Mouse (Mus musculus) kidney, postnatal 0 days (tissue): ENCODE measurements around the gene Lpin3. TPM values are rescaled to one million over a fixed set of nuclear protein-coding genes. Genes with fewer than 3 reads are reported as not detected.

Experiments used
- ATAC-seq: fragments of 200-750 bp; cut with Nextera tagmentation; replicated peaks from 2 replicates; pipeline ENCODE4 v1.8.0; 2017; ENCODE audit warnings: low read depth, moderate number of reproducible peaks, moderate TSS enrichment, moderate library complexity; ENCODE audit not compliant: low FRiP score
- DNase-seq: peaks from one replicate; pipeline ENCODE4 v3.0.0-alpha.2; 2016; ENCODE audit warnings: low spot score
- H3K27ac ChIP-seq: fragments of 300-500 bp; sonication (generic); 2 replicates; pipeline ENCODE4 v1.5.1; 2014; ENCODE audit warnings: mild to moderate bottlenecking
- H3K27me3 ChIP-seq: fragments of 300-500 bp; sonication (generic); 2 replicates; pipeline ENCODE4 v1.6.1; 2014; ENCODE audit warnings: low read length, mixed read lengths; ENCODE audit not compliant: insufficient read depth
- H3K36me3 ChIP-seq: fragments of 300-500 bp; sonication (generic); 2 replicates; pipeline ENCODE4 v1.6.1; 2014; ENCODE audit warnings: low read length, mixed read lengths; ENCODE audit not compliant: insufficient read depth
- H3K4me1 ChIP-seq: fragments of 300-500 bp; sonication (generic); replicated peaks from 2 replicates; pipeline ENCODE4 v1.6.1; 2014; ENCODE audit warnings: antibody characterized with exemption, low read length, mixed read lengths; ENCODE audit not compliant: insufficient read depth
- H3K4me2 ChIP-seq: fragments of 300-500 bp; sonication (generic); 2 replicates; pipeline ENCODE4 v1.6.1; 2014; ENCODE audit warnings: mild to moderate bottlenecking, low read length, moderate library complexity, mixed read lengths
- H3K4me3 ChIP-seq: fragments of 300-500 bp; sonication (generic); replicated peaks from 2 replicates; pipeline ENCODE4 v1.5.1; 2014; ENCODE audit warnings: low read depth, low read length
- H3K9ac ChIP-seq: fragments of 300-500 bp; sonication (generic); 2 replicates; pipeline ENCODE4 v1.6.1; 2014; ENCODE audit warnings: low read depth, low read length
- H3K9me3 ChIP-seq: fragments of 300-500 bp; sonication (generic); replicated peaks from 2 replicates; pipeline ENCODE4 v1.6.1; 2016; ENCODE audit warnings: low read length, inconsistent platforms, mixed read lengths
- CTCF ChIP-seq: IDR thresholded peaks from 2 replicates; pipeline ENCODE4 v1.5.1; 2016; ENCODE audit warnings: antibody characterized with exemption, low read depth, mild to moderate bottlenecking, moderate library complexity
- WGBS: fragments of 180-500 bp; shearing (Covaris S2); extraction: QIAGEN DNeasy Blood & Tissue Kit; methylation state at CpG from one replicate; pipeline ENCODE4 v1.1.7; 2014; 5-methylcytosine and 5-hydroxymethylcytosine counted together
- polyA plus RNA-seq: library from polyadenylated mRNA; unstranded; fragments of >200 nt; fragmentation: Nextera tagmentation; extraction: Ambion mirVana; gene quantifications from 2 replicates; pipeline ENCODE4 v1.2.1, GENCODE M21; 2015

Gene Lpin3
- polyA plus RNA-seq, 1 experiment from 2014 or later = 4.1 TPM

DNA sequence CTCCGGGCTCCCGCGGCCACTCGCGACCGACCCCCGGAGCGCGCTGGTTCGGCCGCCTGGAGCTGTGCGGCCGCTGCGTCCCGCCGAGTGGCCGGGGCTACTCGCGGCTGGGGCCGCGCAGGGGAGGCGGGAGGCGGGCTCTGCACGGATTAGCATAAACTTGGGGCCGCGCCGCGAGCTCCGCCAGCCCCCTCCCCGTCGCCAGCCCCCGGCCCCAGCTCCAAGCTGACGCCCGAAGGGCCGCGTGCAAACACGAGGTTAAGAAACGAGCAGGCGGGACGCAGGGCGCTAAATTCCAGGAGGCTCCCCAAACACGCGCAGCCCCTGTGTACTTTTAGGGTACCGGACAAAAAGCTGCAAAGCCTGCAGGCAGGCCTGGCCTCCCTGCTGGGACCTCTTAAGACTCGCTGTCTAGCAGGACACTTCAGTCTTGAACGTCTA lies 31.8 kb downstream of the Lpin3 start, which contains the start of gene Emilin3:
TSS of gene Emilin3 (minus strand) at position 98 of the 441 bp plus-strand sequence.
- no peak; the same call in 1 of the 2 replicates for ATAC-seq
- Histone ChIP-seq H3K4me3 (peak within 1 kb of the TSS; percentile 52), H3K36me3 (no peaks in the 10 kb centered on the region), H3K9ac (peak within 1 kb of the TSS; percentile 40), H3K27me3 (0 out of 2 replicates have a peak, but pooled peaks cover 18% of the 10 kb centered on the region), H3K4me2 (peak within 1 kb of the TSS; percentile 88), H3K27ac (no peak within 1 kb of the TSS), H3K4me1 (peaks cover 11% of the 10 kb centered on the region), H3K9me3 (no peaks in the 10 kb centered on the region)
- WGBS = 2% methylated on average over 36 of the region's 46 CpGs
- TF ChIP-seq CTCF = no peak
- DNase-seq = peak; percentile 26

DNA sequence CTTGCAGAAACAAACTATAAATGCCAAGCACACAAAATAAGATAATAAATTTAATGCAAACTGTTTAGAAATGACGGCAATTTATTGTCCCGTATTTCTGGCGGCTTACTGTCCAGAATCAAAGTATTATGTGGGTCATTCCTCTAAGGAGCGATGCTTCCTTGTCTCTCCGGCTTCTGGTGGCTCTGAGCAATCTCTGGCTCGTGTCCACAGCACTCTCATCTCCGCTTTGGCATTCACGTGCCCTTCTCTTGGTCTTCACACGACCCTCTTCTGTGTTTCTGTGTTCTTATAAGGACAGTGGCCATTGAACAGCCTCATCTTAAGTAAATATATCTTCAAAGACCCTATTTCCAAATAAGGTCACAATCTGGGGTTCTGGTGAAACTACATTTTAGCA lies 34.2 kb downstream of the Lpin3 start:
- H3K27me3 ChIP-seq = 0 out of 2 replicates have a peak, but pooled peaks cover 18% of the 10 kb centered on the region
- H3K36me3 ChIP-seq = no peaks in the 10 kb centered on the region
- DNase-seq (no peak), ATAC-seq (no peak)
- H3K27ac ChIP-seq = no peak overlapping the region
- 76% methylated on average over 9 of the region's 9 CpGs for whole genome bisulfite sequencing
- TF ChIP-seq CTCF = no peak
- no peaks in the 10 kb centered on the region for H3K9me3 ChIP-seq
- H3K4me3 ChIP-seq = no peak overlapping the region
- no peak overlapping the region for H3K4me2 ChIP-seq
- peaks cover 11% of the 10 kb centered on the region for H3K4me1 ChIP-seq
- no peak overlapping the region for H3K9ac ChIP-seq

DNA sequence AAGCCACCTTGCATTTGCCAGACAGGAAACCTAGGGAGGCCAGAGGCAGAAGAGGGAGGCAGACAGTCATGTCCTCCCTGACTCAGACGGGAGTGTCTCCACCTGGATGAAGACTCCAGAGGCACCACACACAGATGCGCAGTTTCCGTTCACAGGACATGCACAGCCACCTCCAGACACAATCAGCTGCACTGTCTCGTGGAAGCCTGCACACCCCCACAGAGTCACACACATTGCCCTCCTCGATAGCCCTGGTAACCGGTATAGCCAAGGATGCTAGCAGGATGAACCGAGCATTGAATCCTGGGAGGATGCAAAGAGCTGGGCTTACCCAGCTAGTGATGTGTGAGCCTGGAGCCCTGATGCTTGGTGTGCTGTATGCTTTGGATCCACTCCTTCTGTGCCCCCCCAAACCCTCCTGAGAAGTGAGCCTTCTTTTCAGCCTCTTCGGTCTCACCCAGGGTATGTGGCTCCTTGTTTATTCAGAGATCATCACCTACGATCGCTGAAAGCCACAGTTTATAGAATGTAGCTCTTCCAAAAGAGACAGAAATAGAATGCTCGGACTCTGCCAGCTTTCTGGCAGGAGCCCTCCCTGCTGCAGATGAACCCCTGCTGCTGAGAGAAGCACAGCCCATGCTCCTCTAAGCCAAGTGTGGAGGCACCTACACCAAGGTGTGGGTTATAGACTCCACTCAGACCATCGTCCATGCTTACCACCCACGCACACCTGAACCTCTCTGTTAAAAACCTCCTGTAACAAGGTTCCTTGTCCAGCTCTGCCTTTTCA lies 35.5 kb downstream of the Lpin3 start:
- 70% methylated on average over 13 of the region's 13 CpGs for WGBS

DNA sequence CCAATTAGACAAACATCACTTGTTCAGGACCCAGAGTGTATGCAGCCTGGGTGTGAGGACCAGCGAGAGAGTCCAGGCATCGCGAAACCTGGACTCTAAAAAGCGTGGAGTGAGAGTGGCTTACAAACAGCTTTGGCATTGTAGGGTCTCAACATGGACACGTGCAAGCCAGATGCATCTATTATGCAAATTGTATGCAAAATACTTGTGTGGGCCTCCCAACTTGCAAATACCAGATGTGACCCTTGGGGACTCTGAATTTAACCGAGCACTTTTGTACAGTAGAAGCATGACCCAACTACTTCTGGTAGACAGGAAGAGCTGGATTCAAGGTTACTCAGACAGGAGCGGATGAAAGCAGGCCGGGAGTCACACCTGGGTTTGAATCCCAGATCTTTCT lies 36.2 kb downstream of the Lpin3 start:
- Histone ChIP-seq H3K4me3 (no peak overlapping the region), H3K36me3 (no peaks in the 10 kb centered on the region), H3K9me3 (no peaks in the 10 kb centered on the region), H3K27me3 (0 out of 2 replicates have a peak, but pooled peaks cover 12% of the 10 kb centered on the region), H3K4me2 (no peak overlapping the region), H3K9ac (no peak overlapping the region), H3K27ac (no peak overlapping the region), H3K4me1 (peaks cover 7% of the 10 kb centered on the region)
- no peak for DNase-seq
- WGBS = 81% methylated on average over 8 of the region's 8 CpGs
- no peak for ATAC-seq
- no peak for TF ChIP-seq CTCF

More for the DNA sequence above, 35.5 kb downstream of the Lpin3 start:
- ATAC-seq (no peak), DNase-seq (no peak)
- H3K4me3 ChIP-seq = no peak overlapping the region
- H3K36me3 ChIP-seq = no peaks in the 10 kb centered on the region
- H3K9ac ChIP-seq = no peak overlapping the region
- no peak for TF ChIP-seq CTCF
- H3K27ac ChIP-seq = no peak overlapping the region
- H3K4me1 ChIP-seq = peaks cover 11% of the 10 kb centered on the region
- no peak overlapping the region for H3K4me2 ChIP-seq
- 0 out of 2 replicates have a peak, but pooled peaks cover 17% of the 10 kb centered on the region for H3K27me3 ChIP-seq
- H3K9me3 ChIP-seq = no peaks in the 10 kb centered on the region

DNA sequence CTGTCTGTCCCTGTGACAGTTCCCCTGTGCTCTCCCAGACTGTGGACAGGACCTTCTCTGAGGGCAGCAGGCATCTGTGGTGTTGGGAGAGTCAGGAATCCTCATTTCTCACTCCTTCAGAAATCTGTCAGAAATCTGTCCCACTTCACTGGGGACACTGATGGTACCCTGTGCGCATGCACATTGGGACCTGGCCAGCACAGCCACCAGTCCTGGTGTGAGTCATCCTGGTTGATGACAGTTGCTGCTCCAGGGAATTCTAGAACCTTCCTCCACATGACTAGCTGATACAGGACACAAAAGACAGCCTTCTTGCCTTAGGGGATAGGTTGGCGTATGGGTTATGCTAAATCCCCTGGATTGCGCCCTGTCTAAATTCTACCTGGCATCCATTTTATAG lies 36.8 kb downstream of the Lpin3 start:
- DNase-seq = no peak
- H3K9ac ChIP-seq = no peak overlapping the region
- peaks cover under 1% of the 10 kb centered on the region; the same call in 1 of the 2 replicates for H3K4me1 ChIP-seq
- H3K9me3 ChIP-seq = no peaks in the 10 kb centered on the region
- H3K4me2 ChIP-seq = no peak overlapping the region
- 0 out of 2 replicates have a peak, but pooled peaks cover 6% of the 10 kb centered on the region for H3K27me3 ChIP-seq
- no peak for TF ChIP-seq CTCF
- H3K4me3 ChIP-seq = no peak overlapping the region
- no peak overlapping the region for H3K27ac ChIP-seq
- ATAC-seq = no peak
- WGBS = 92% methylated on average over 3 of the region's 3 CpGs
- no peaks in the 10 kb centered on the region for H3K36me3 ChIP-seq

- DNase-seq (no peak), ATAC-seq (no peak)
- Histone ChIP-seq H3K9ac (no peak overlapping the region), H3K36me3 (no peaks in the 10 kb centered on the region), H3K4me2 (no peak overlapping the region), H3K4me1 (no peaks in the 10 kb centered on the region), H3K4me3 (no peak overlapping the region), H3K27ac (no peak overlapping the region), H3K27me3 (no peaks in the 10 kb centered on the region), H3K9me3 (no peaks in the 10 kb centered on the region)
- WGBS = 66% methylated on average over 8 of the region's 8 CpGs
- TF ChIP-seq CTCF = no peak
Measured at GRCm38 (mm10) chr2:160918154-160918929, 37.9 kb downstream of the Lpin3 start.
